Mouse (Mus musculus) embryonic facial prominence, embryonic 12.5 days (tissue): ENCODE data around the gene Cst8. TPM values are rescaled to one million over a fixed set of nuclear protein-coding genes. Genes with fewer than 3 reads are reported as not detected.
A peak's percentile ranks its signal among the peaks of the same experiment; 100 is the strongest.

ENCODE experiments used
- ATAC-seq: fragments of 200-750 bp; cut with Nextera tagmentation; 2 replicates; pipeline ENCODE4 v1.8.0; 2017; ENCODE audit not compliant: insufficient number of reproducible peaks, insufficient read depth, low FRiP score, low TSS enrichment
- H3K27ac ChIP-seq: fragments of 300-500 bp; sonication (generic); 2 replicates; pipeline ENCODE4 v1.5.1; 2016; ENCODE audit warnings: mild to moderate bottlenecking
- H3K27me3 ChIP-seq: fragments of 300-500 bp; sonication (generic); 2 replicates; pipeline ENCODE4 v1.6.1; 2016; ENCODE audit warnings: mild to moderate bottlenecking, moderate library complexity
- H3K36me3 ChIP-seq: fragments of 300-500 bp; sonication (generic); 2 replicates; pipeline ENCODE4 v1.6.1; 2016; ENCODE audit warnings: mild to moderate bottlenecking
- H3K4me1 ChIP-seq: fragments of 300-500 bp; sonication (generic); 2 replicates; pipeline ENCODE4 v1.6.1; 2016
- H3K4me2 ChIP-seq: fragments of 300-500 bp; sonication (generic); replicated peaks from 2 replicates; pipeline ENCODE4 v1.6.1; 2016; ENCODE audit warnings: mild to moderate bottlenecking, moderate library complexity
- H3K4me3 ChIP-seq: fragments of 300-500 bp; sonication (generic); 2 replicates; pipeline ENCODE4 v1.5.1; 2016; ENCODE audit warnings: mild to moderate bottlenecking
- H3K9ac ChIP-seq: fragments of 300-500 bp; sonication (generic); 2 replicates; pipeline ENCODE4 v1.6.1; 2016; ENCODE audit warnings: mild to moderate bottlenecking, moderate library complexity
- H3K9me3 ChIP-seq: fragments of 300-500 bp; sonication (generic); 2 replicates; pipeline ENCODE4 v1.6.1; 2016; ENCODE audit warnings: mild to moderate bottlenecking, moderate library complexity
- WGBS: fragments of 180-500 bp; shearing (Covaris S2); methylation state at CpG from one replicate; pipeline ENCODE4 v1.1.7; 2016; 5-methylcytosine and 5-hydroxymethylcytosine counted together
- polyA plus RNA-seq: library from polyadenylated mRNA; unstranded; fragments of >200 nt; fragmentation: Nextera tagmentation; extraction: Ambion mirVana; gene quantifications from 2 replicates; pipeline ENCODE4 v1.2.1, GENCODE M21; 2016

The Cst8 gene
- polyA plus RNA-seq, 1 experiment from 2014 or later = not detected

GRCm38 (mm10) chr2:148825986-148826385 lies 27.4 kb downstream of the Cst8 start:
- no peaks in the 10 kb centered on the region for H3K36me3 ChIP-seq
- no peaks in the 10 kb centered on the region for H3K27me3 ChIP-seq
- no peak overlapping the region for H3K4me2 ChIP-seq
- H3K4me1 ChIP-seq = no peaks in the 10 kb centered on the region
- H3K9me3 ChIP-seq = no peaks in the 10 kb centered on the region
- WGBS = 64% methylated on average over 1 of the region's 1 CpGs
- no peak overlapping the region for H3K9ac ChIP-seq
- no peak overlapping the region for H3K27ac ChIP-seq
- H3K4me3 ChIP-seq = no peak overlapping the region
- ATAC-seq = no peak

GRCm38 (mm10) chr2:148834912-148835311 lies 36.3 kb downstream of the Cst8 start, which contains the start of gene Cst9:
Gene Cst9 (plus strand): TSS chr2:148835147.
- H3K9me3 ChIP-seq = no peaks in the 10 kb centered on the region
- no peak within 1 kb of the TSS for H3K9ac ChIP-seq
- H3K4me2 ChIP-seq = no peak within 1 kb of the TSS
- 69% methylated on average over 4 of the region's 4 CpGs for WGBS
- no peaks in the 10 kb centered on the region for H3K27me3 ChIP-seq
- H3K4me1 ChIP-seq = no peaks in the 10 kb centered on the region
- no peak within 1 kb of the TSS for H3K27ac ChIP-seq
- no peak within 1 kb of the TSS for H3K4me3 ChIP-seq
- no peaks in the 10 kb centered on the region for H3K36me3 ChIP-seq
- ATAC-seq = no peak

- no peaks in the 10 kb centered on the region for H3K36me3 ChIP-seq
- 85% methylated on average over 5 of the region's 5 CpGs for WGBS
- H3K9me3 ChIP-seq = no peaks in the 10 kb centered on the region
- no peak overlapping the region for H3K9ac ChIP-seq
- no peaks in the 10 kb centered on the region for H3K27me3 ChIP-seq
- H3K4me1 ChIP-seq = no peaks in the 10 kb centered on the region
- ATAC-seq = no peak
- H3K4me2 ChIP-seq = no peak overlapping the region
- H3K4me3 ChIP-seq = no peak overlapping the region
- H3K27ac ChIP-seq = no peak overlapping the region
Measured at GRCm38 (mm10) chr2:148838075-148838777, 39.6 kb downstream of the Cst8 start.

GRCm38 (mm10) chr2:148839224-148839623 lies 40.6 kb downstream of the Cst8 start:
- no peaks in the 10 kb centered on the region for H3K27me3 ChIP-seq
- no peak overlapping the region for H3K4me3 ChIP-seq
- H3K27ac ChIP-seq = no peak overlapping the region
- no peak overlapping the region for H3K4me2 ChIP-seq
- H3K36me3 ChIP-seq = no peaks in the 10 kb centered on the region
- H3K4me1 ChIP-seq = no peaks in the 10 kb centered on the region
- no peak overlapping the region for H3K9ac ChIP-seq
- H3K9me3 ChIP-seq = no peaks in the 10 kb centered on the region
- no peak for ATAC-seq
- 83% methylated on average over 2 of the region's 2 CpGs for WGBS

GRCm38 (mm10) chr2:148851116-148851906 lies 52.7 kb downstream of the Cst8 start:
- 0 out of 2 replicates have a peak, but pooled peaks have one; percentile 15 for ATAC-seq
- Histone ChIP-seq H3K9me3 (no peaks in the 10 kb centered on the region), H3K4me2 (no peak overlapping the region), H3K27ac (no peak overlapping the region), H3K27me3 (no peaks in the 10 kb centered on the region), H3K4me1 (no peaks in the 10 kb centered on the region), H3K4me3 (no peak overlapping the region), H3K36me3 (no peaks in the 10 kb centered on the region), H3K9ac (no peak overlapping the region)
- WGBS = 38% methylated on average over 8 of the region's 8 CpGs

Other genes with a start within 250 kb of the Cst8 start
- gene Nxt1, start 126.2 kb upstream of the Cst8 start, polyA plus RNA-seq = 100 and 103 TPM in 2 replicates
- 23.1 and 25.1 TPM in 2 replicates for gene Gzf1, start 117.8 kb upstream of the Cst8 start, polyA plus RNA-seq
- gene Napb, start 66.3 kb upstream of the Cst8 start, polyA plus RNA-seq = 7.1 and 7.6 TPM in 2 replicates
- not detected in 2 replicates for gene Cstl1, start 48.4 kb upstream of the Cst8 start, polyA plus RNA-seq
- gene Cst11, start 27.3 kb upstream of the Cst8 start, polyA plus RNA-seq = not detected in 2 replicates
- not detected in 2 replicates for gene 8030411F24Rik, start 16.8 kb upstream of the Cst8 start, polyA plus RNA-seq
- not detected in 2 replicates for gene Cst12, start 9.4 kb upstream of the Cst8 start, polyA plus RNA-seq
- gene Cst13, start 21.3 kb downstream of the Cst8 start, polyA plus RNA-seq = not detected in 2 replicates
- gene Cst9, start 36.4 kb downstream of the Cst8 start, polyA plus RNA-seq = not detected in 2 replicates
- gene 9230104L09Rik, start 66.3 kb downstream of the Cst8 start, polyA plus RNA-seq = not detected in 2 replicates
- 321 and 339 TPM in 2 replicates for gene Cst3, start 76.9 kb downstream of the Cst8 start, polyA plus RNA-seq
- not detected in 2 replicates for gene Gm1330, start 204.5 kb downstream of the Cst8 start, polyA plus RNA-seq
- gene Gm10750, start 218.5 kb downstream of the Cst8 start, polyA plus RNA-seq = not detected in 2 replicates